Comparison of ENCODE assay signal across 8 mouse cellular contexts in genomic region chr7:18926911-18927310, GRCm38 (mm10). TPM values are rescaled to one million over a fixed set of nuclear protein-coding genes. Genes with fewer than 3 reads are reported as not detected.
DNase-seq lines count a peak whose midpoint lies in the region; ATAC-seq and TF ChIP-seq lines count a peak whose summit lies in the region.

No protein-coding gene starts in this region.

- DNase-seq in heart, adult 2 months, result no peak
- no peak for DNase-seq in heart, postnatal 14 days
- DNase-seq in forebrain, postnatal 0 days, result no peak
- no peak for DNase-seq in liver, embryonic 13.5 days
- no peak for DNase-seq in c-Kit-positive CD71-positive TER-119-positive erythroid progenitor cells, embryonic 14.5 days (ENCODE audit: low spot score)
- no peak for DNase-seq in adrenal gland, postnatal 10 days
- DNase-seq in layer of hippocampus, postnatal 14 days (ENCODE audit: low spot score in 2 of 2), result no peak

- no peak for TF ChIP-seq POLR2A in heart, adult 2 months (IDR thresholded peaks at IDR 0.05; ENCODE audit: insufficient read depth, low read depth, low read length)

- intact Hi-C loops in heart, adult 2 months (cut with DNase I), result loop anchor here (2.0 kb wide), 1 partner anchor 32 kb away; no protein-coding TSS in a partner anchor
- intact Hi-C loops in heart, postnatal 14 days (cut with DNase I), result loop anchor here (2.0 kb wide), 1 partner anchor 24 kb away; no protein-coding TSS in a partner anchor

- 16% methylated on average over 6 of the region's 6 CpGs for WGBS in heart, adult 2 months
- WGBS in forebrain, postnatal 0 days, result 39% methylated on average over 6 of the region's 6 CpGs
- WGBS in liver, embryonic 13.5 days (ENCODE audit: insufficient replicate concordance), result 34% methylated on average over 6 of the region's 6 CpGs

- TF ChIP-seq EP300 in heart, adult 2 months (IDR thresholded peaks at IDR 0.05; ENCODE audit: insufficient read depth, low read depth, low read length), result no peak

- H3K4me3 ChIP-seq in heart, adult 2 months, result peak overlapping the region; percentile 66
- peak overlapping the region; percentile 80 for H3K4me3 ChIP-seq in E14TG2a.4 (replicated peaks; ENCODE audit: low read length)
- peak overlapping the region; percentile 92 for H3K4me3 ChIP-seq in forebrain, postnatal 0 days (ENCODE audit: low read depth, low read length)
- H3K4me3 ChIP-seq in liver, embryonic 13.5 days (replicated peaks), result peak overlapping the region; percentile 47; the same call in 1 of the 2 replicates

- peak overlapping the region; percentile 92 for H3K27ac ChIP-seq in heart, adult 2 months
- peak overlapping the region; percentile 97 for H3K27ac ChIP-seq in forebrain, postnatal 0 days (ENCODE audit: low read depth, low read length)
- H3K27ac ChIP-seq in liver, embryonic 13.5 days, result peak overlapping the region; percentile 18; the same call in 1 of the 2 replicates

- H3K9me3 ChIP-seq in E14TG2a.4 (ENCODE audit: low read length), result no peaks in the 10 kb centered on the region
- H3K9me3 ChIP-seq in forebrain, postnatal 0 days (ENCODE audit: low read length), result no peaks in the 10 kb centered on the region
- H3K9me3 ChIP-seq in liver, embryonic 13.5 days (replicated peaks), result no peaks in the 10 kb centered on the region

- no peaks in the 10 kb centered on the region for H3K36me3 ChIP-seq in heart, adult 2 months (ENCODE audit: control insufficient read depth, insufficient read depth, low read length)
- H3K36me3 ChIP-seq in E14TG2a.4 (ENCODE audit: insufficient read depth, low read length), result no peaks in the 10 kb centered on the region
- no peaks in the 10 kb centered on the region for H3K36me3 ChIP-seq in forebrain, postnatal 0 days (ENCODE audit: insufficient read depth)
- H3K36me3 ChIP-seq in liver, embryonic 13.5 days, result no peaks in the 10 kb centered on the region

- peak overlapping the region; percentile 78 for H3K4me2 ChIP-seq in forebrain, postnatal 0 days (ENCODE audit: low read depth)
- H3K4me2 ChIP-seq in liver, embryonic 13.5 days, result no peak overlapping the region

- peaks cover 2% of the 10 kb centered on the region for H3K4me1 ChIP-seq in heart, adult 2 months (ENCODE audit: control insufficient read depth, insufficient read depth, low read length)
- H3K4me1 ChIP-seq in E14TG2a.4 (replicated peaks; ENCODE audit: low read depth, low read length), result peaks cover 56% of the 10 kb centered on the region
- H3K4me1 ChIP-seq in forebrain, postnatal 0 days (ENCODE audit: insufficient read depth), result peaks cover 41% of the 10 kb centered on the region
- peaks cover 11% of the 10 kb centered on the region for H3K4me1 ChIP-seq in liver, embryonic 13.5 days (replicated peaks)

- peak overlapping the region; percentile 26; the same call in 1 of the 2 replicates for H3K9ac ChIP-seq in heart, adult 2 months (ENCODE audit: low read depth, low read length)
- peak overlapping the region; percentile 98 for H3K9ac ChIP-seq in forebrain, postnatal 0 days
- H3K9ac ChIP-seq in liver, embryonic 13.5 days, result no peak overlapping the region

- peak; percentile 2; the same call in 1 of the 2 replicates for ATAC-seq in forebrain, postnatal 0 days
- ATAC-seq in liver, embryonic 13.5 days (ENCODE audit: low read depth), result no peak

- peaks cover 1% of the 10 kb centered on the region; the same call in 1 of the 2 replicates for H3K79me2 ChIP-seq in heart, adult 2 months (replicated peaks; ENCODE audit: control insufficient read depth, insufficient read depth, low read length)

- no peaks in the 10 kb centered on the region for H3K27me3 ChIP-seq in heart, adult 2 months (ENCODE audit: control insufficient read depth, insufficient read depth, low read length)
- H3K27me3 ChIP-seq in E14TG2a.4 (ENCODE audit: insufficient read depth, low read length), result peaks cover 26% of the 10 kb centered on the region
- H3K27me3 ChIP-seq in forebrain, postnatal 0 days (ENCODE audit: insufficient read depth, low read length), result no peaks in the 10 kb centered on the region
- peaks cover 67% of the 10 kb centered on the region for H3K27me3 ChIP-seq in liver, embryonic 13.5 days

- TF ChIP-seq CTCF in heart, adult 2 months (IDR thresholded peaks at IDR 0.05), result no peak
- TF ChIP-seq CTCF in E14TG2a.4 (conservative IDR thresholded peaks at IDR 0.05; ENCODE audit: low read length), result no peak
- TF ChIP-seq CTCF in forebrain, postnatal 0 days (IDR thresholded peaks at IDR 0.05; ENCODE audit: low read depth), result no peak

RNA-seq across cellular contexts. Expression of gene Nova2, which starts 1.2 kb away (rescaled TPM):
- 1 to 10 TPM; 4.3 to 5.1 TPM for total RNA-seq in heart, adult 2 months (2021)
- polyA plus RNA-seq in heart, adult 2 months (2012; rRNA removed), result 1.5 and 1.7 TPM in 2 replicates
- total RNA-seq in heart, postnatal 14 days (2021), result 10 to 100 TPM in 1 of 2 experiments, 1 to 10 TPM in 1; 9.6 to 10.1 TPM
- 15.4 and 19.5 TPM in 2 replicates for total RNA-seq in forebrain, postnatal 0 days (2014; rRNA removed)
- 7.2 and 11.4 TPM in 2 replicates for polyA plus RNA-seq in forebrain, postnatal 0 days (2015; fragmentation: Nextera tagmentation; extraction: Ambion mirVana)
- 0.08 TPM in 2 replicates for polyA plus RNA-seq in liver, embryonic 13.5 days (2015; fragmentation: Nextera tagmentation; extraction: Ambion mirVana)
- 1 to 10 TPM; 6.1 to 7.4 TPM for total RNA-seq in adrenal gland, postnatal 10 days (2021)
- total RNA-seq in layer of hippocampus, postnatal 14 days (2021), result 100 to 1,000 TPM in 1 of 2 experiments, 10 to 100 TPM in 1; 93.5 to 101 TPM

RNA-seq across cellular contexts. Expression of gene Ccdc61, which starts 16.7 kb away (rescaled TPM):
- 1 to 10 TPM; 6.6 to 9.6 TPM for total RNA-seq in heart, adult 2 months (2021)
- 11.3 and 12.5 TPM in 2 replicates for polyA plus RNA-seq in heart, adult 2 months (2012; rRNA removed)
- 1 to 10 TPM; 9.0 to 9.5 TPM for total RNA-seq in heart, postnatal 14 days (2021)
- 12.8 and 17.2 TPM in 2 replicates for total RNA-seq in forebrain, postnatal 0 days (2014; rRNA removed)
- polyA plus RNA-seq in forebrain, postnatal 0 days (2015; fragmentation: Nextera tagmentation; extraction: Ambion mirVana), result 21.6 and 23.2 TPM in 2 replicates
- polyA plus RNA-seq in liver, embryonic 13.5 days (2015; fragmentation: Nextera tagmentation; extraction: Ambion mirVana), result 10.7 and 12.3 TPM in 2 replicates
- 10 to 100 TPM; 12.5 to 13.9 TPM for total RNA-seq in adrenal gland, postnatal 10 days (2021)
- total RNA-seq in layer of hippocampus, postnatal 14 days (2021), result 10 to 100 TPM; 11.0 to 12.8 TPM

RNA-seq across cellular contexts. Expression of gene Pglyrp1, which starts 55.8 kb away (rescaled TPM):
- total RNA-seq in heart, adult 2 months (2021), result 1 to 10 TPM; 1.3 to 2.2 TPM
- polyA plus RNA-seq in heart, adult 2 months (2012; rRNA removed), result 2.3 and 12.7 TPM in 2 replicates
- 1 to 10 TPM; 2.0 to 3.3 TPM for total RNA-seq in heart, postnatal 14 days (2021)
- total RNA-seq in forebrain, postnatal 0 days (2014; rRNA removed), result 13.8 and 14.9 TPM in 2 replicates
- 26.9 and 27.0 TPM in 2 replicates for polyA plus RNA-seq in forebrain, postnatal 0 days (2015; fragmentation: Nextera tagmentation; extraction: Ambion mirVana)
- 10.8 and 13.3 TPM in 2 replicates for polyA plus RNA-seq in liver, embryonic 13.5 days (2015; fragmentation: Nextera tagmentation; extraction: Ambion mirVana)
- 1 to 10 TPM; 5.0 to 7.9 TPM for total RNA-seq in adrenal gland, postnatal 10 days (2021)
- total RNA-seq in layer of hippocampus, postnatal 14 days (2021), result 10 to 100 TPM; 28.4 to 35.0 TPM

Comparison
In these comparisons a context has a peak if more than half of its experiments do, and no peak if none do; other contexts are left out.
1. H3K27ac ChIP-seq: peak in every context shown above with its lines; median percentile 97 in forebrain, postnatal 0 days; 92 in heart, adult 2 months; 18 in liver, embryonic 13.5 days.